ENCODE assay signal across 8 mouse cellular contexts in genomic region chr14:59440039-59440438, GRCm38 (mm10). TPM values are rescaled to one million over a fixed set of nuclear protein-coding genes. Genes with fewer than 3 reads are reported as not detected.
DNase-seq lines count a peak whose midpoint lies in the region; ATAC-seq and TF ChIP-seq lines count a peak whose summit lies in the region.

No protein-coding gene starts in this region.

- H3K27me3 ChIP-seq in hindbrain, embryonic 14.5 days (ENCODE audit: control insufficient read depth, insufficient read depth, low read length) = no peaks in the 10 kb centered on the region
- no peaks in the 10 kb centered on the region for H3K27me3 ChIP-seq in myocyte (ENCODE audit: control insufficient read depth, insufficient read depth, insufficient read length)

- 1% methylated on average over 7 of the region's 7 CpGs for WGBS in bone marrow, adult 2 months
- 14% methylated on average over 7 of the region's 7 CpGs for WGBS in hindbrain, embryonic 14.5 days

- H3K79me2 ChIP-seq in myocyte (ENCODE audit: control insufficient read depth, insufficient read depth) = peaks cover 5% of the 10 kb centered on the region

- H3K4me1 ChIP-seq in bone marrow, adult 2 months (ENCODE audit: control insufficient read depth, insufficient read depth, low read length) = peaks cover 1% of the 10 kb centered on the region; the same call in 1 of the 2 replicates
- H3K4me1 ChIP-seq in hindbrain, embryonic 14.5 days (replicated peaks; ENCODE audit: control insufficient read depth, insufficient read depth, low read length) = peaks cover 5% of the 10 kb centered on the region

- TF ChIP-seq POLR2A in bone marrow, adult 2 months (IDR thresholded peaks at IDR 0.05; ENCODE audit: borderline replicate concordance, control insufficient read depth, low read depth, low read length) = no peak
- TF ChIP-seq POLR2A in myocyte (IDR thresholded peaks at IDR 0.05; ENCODE audit: insufficient read length, low read depth) = no peak

- peak overlapping the region; percentile 62 for H3K9ac ChIP-seq in hindbrain, embryonic 14.5 days

- no peak for DNase-seq in layer of hippocampus, adult 2 months (ENCODE audit: low spot score in 2 of 2)
- DNase-seq in layer of hippocampus, postnatal 36 days = no peak
- DNase-seq in hindbrain, embryonic 14.5 days (ENCODE audit: low spot score) = peak; percentile 36
- no peak for DNase-seq in cerebellum, postnatal 4 days (ENCODE audit: low spot score in 2 of 2)

- H3K9me3 ChIP-seq in hindbrain, embryonic 14.5 days (ENCODE audit: control insufficient read depth, low read length) = no peaks in the 10 kb centered on the region

- H3K4me2 ChIP-seq in hindbrain, embryonic 14.5 days (replicated peaks) = peak overlapping the region; percentile 92
- H3K4me2 ChIP-seq in myocyte (ENCODE audit: low read depth) = peak overlapping the region; percentile 88

- no peak for ATAC-seq in hindbrain, embryonic 14.5 days (ENCODE audit: low FRiP score)
- ATAC-seq in activated CD4-positive, CD25-positive, alpha-beta regulatory T cell, adult 4 months = no peak
- ATAC-seq in inflammation-experienced regulatory T-cells, adult 6 months = no peak

- peak overlapping the region; percentile 88 for H3K4me3 ChIP-seq in layer of hippocampus, adult 2 months
- peak overlapping the region; percentile 85 for H3K4me3 ChIP-seq in bone marrow, adult 2 months (replicated peaks; ENCODE audit: control insufficient read depth, low read depth, low read length)
- peak overlapping the region; percentile 79 for H3K4me3 ChIP-seq in hindbrain, embryonic 14.5 days (replicated peaks; ENCODE audit: low read length)
- peak overlapping the region; percentile 88 for H3K4me3 ChIP-seq in myocyte

- peak overlapping the region; percentile 83 for H3K27ac ChIP-seq in layer of hippocampus, adult 2 months
- H3K27ac ChIP-seq in bone marrow, adult 2 months (ENCODE audit: control insufficient read depth, insufficient read depth, low read depth, low read length, poor library complexity) = no peak overlapping the region
- no peak overlapping the region for H3K27ac ChIP-seq in hindbrain, embryonic 14.5 days

- no peaks in the 10 kb centered on the region for H3K36me3 ChIP-seq in hindbrain, embryonic 14.5 days (replicated peaks; ENCODE audit: control insufficient read depth, insufficient read depth)
- H3K36me3 ChIP-seq in myocyte (ENCODE audit: control insufficient read depth, insufficient read depth) = no peaks in the 10 kb centered on the region

- peak overlapping the region; percentile 41 for H3ac ChIP-seq in myocyte (ENCODE audit: control insufficient read depth, insufficient read length)

- TF ChIP-seq CTCF in layer of hippocampus, adult 2 months (conservative IDR thresholded peaks at IDR 0.05) = no peak
- no peak for TF ChIP-seq CTCF in bone marrow, adult 2 months (IDR thresholded peaks at IDR 0.05; ENCODE audit: control insufficient read depth, insufficient read depth, low read length)

TF ChIP-seq in myocyte, 11 proteins besides CTCF, POLR2A, EP300 and RAD21:
- TF ChIP-seq USF1 (IDR thresholded peaks at IDR 0.05; ENCODE audit: low read depth) (no peak), MAX (IDR thresholded peaks at IDR 0.05; ENCODE audit: low read depth) (no peak), TCF3 (IDR thresholded peaks at IDR 0.05; ENCODE audit: insufficient read length, low read depth) (no peak), MYOD1 (IDR thresholded peaks at IDR 0.05; ENCODE audit: control insufficient read depth in 1 of 3, insufficient read length in 2 of 3, low read depth in 2 of 3) (no peak), E2F4 (IDR thresholded peaks at IDR 0.05; ENCODE audit: insufficient read depth) (no peak), CEBPB (IDR thresholded peaks at IDR 0.05; ENCODE audit: insufficient read depth, poor library complexity, severe bottlenecking) (no peak), SRF (IDR thresholded peaks at IDR 0.05; ENCODE audit: control insufficient read depth, insufficient read length, low read depth) (no peak), TCF12 (IDR thresholded peaks at IDR 0.05; ENCODE audit: insufficient read depth, poor library complexity, severe bottlenecking) (no peak), POLR2AphosphoS2 (IDR thresholded peaks at IDR 0.05; ENCODE audit: insufficient read length, low read depth) (no peak), MYOG (IDR thresholded peaks at IDR 0.05; ENCODE audit: control insufficient read depth in 1 of 3, insufficient read depth in 1 of 3, insufficient read length in 2 of 3, low read depth in 2 of 3) (no peak), REST (IDR thresholded peaks at IDR 0.05; ENCODE audit: insufficient read depth, insufficient read length) (no peak)

RNA-seq across cellular contexts. Expression of gene Setdb2, which starts 0.6 kb away (rescaled TPM):
- 1 to 10 TPM; 4.9 to 5.3 TPM for total RNA-seq in layer of hippocampus, adult 2 months (2021)
- total RNA-seq in layer of hippocampus, postnatal 36 days (2021) = 1 to 10 TPM; 5.3 to 7.2 TPM
- 7.2 and 8.6 TPM in 2 replicates for polyA plus RNA-seq in bone marrow, adult 2 months (2011; ENCODE audit: insufficient read depth, insufficient read length, low replicate concordance, missing spikeins)
- polyA plus RNA-seq in hindbrain, embryonic 14.5 days (2014; fragmentation: Nextera tagmentation; extraction: Ambion mirVana) = 6.3 and 8.9 TPM in 2 replicates
- 2.2 TPM for polyA plus RNA-seq in myocyte (2012; fragmentation: generic; extraction: Trizol)
- 10 to 100 TPM; 18.0 to 21.7 TPM for polyA plus RNA-seq in activated CD4-positive, CD25-positive, alpha-beta regulatory T cell, adult 4 months (2017; shearing (Covaris generic))
- polyA plus RNA-seq in inflammation-experienced regulatory T-cells, adult 6 months (2017; shearing (Covaris generic)) = 10 to 100 TPM; 11.1 to 23.4 (median 22.1) TPM

RNA-seq across cellular contexts. Expression of gene Cab39l, which starts 0.7 kb away (rescaled TPM):
- 10 to 100 TPM; 21.0 to 21.7 TPM for total RNA-seq in layer of hippocampus, adult 2 months (2021)
- total RNA-seq in layer of hippocampus, postnatal 36 days (2021) = 10 to 100 TPM; 19.2 to 24.5 TPM
- polyA plus RNA-seq in bone marrow, adult 2 months (2011; ENCODE audit: insufficient read depth, insufficient read length, low replicate concordance, missing spikeins) = 11.7 and 11.8 TPM in 2 replicates
- polyA plus RNA-seq in hindbrain, embryonic 14.5 days (2014; fragmentation: Nextera tagmentation; extraction: Ambion mirVana) = 32.2 and 33.4 TPM in 2 replicates
- 8.3 TPM for polyA plus RNA-seq in myocyte (2012; fragmentation: generic; extraction: Trizol)
- polyA plus RNA-seq in activated CD4-positive, CD25-positive, alpha-beta regulatory T cell, adult 4 months (2017; shearing (Covaris generic)) = 10 to 100 TPM; 70.3 to 84.5 TPM
- polyA plus RNA-seq in inflammation-experienced regulatory T-cells, adult 6 months (2017; shearing (Covaris generic)) = 10 to 100 TPM; 72.5 to 90.9 (median 88.9) TPM

RNA-seq across cellular contexts. Expression of gene Phf11c, which starts 44.9 kb away (rescaled TPM):
- under 1 TPM; 0.47 to 0.72 TPM for total RNA-seq in layer of hippocampus, adult 2 months (2021)
- total RNA-seq in layer of hippocampus, postnatal 36 days (2021) = under 1 TPM; 0.40 to 0.86 TPM
- 1.8 and 4.1 TPM in 2 replicates for polyA plus RNA-seq in bone marrow, adult 2 months (2011; ENCODE audit: insufficient read depth, insufficient read length, low replicate concordance, missing spikeins)
- polyA plus RNA-seq in hindbrain, embryonic 14.5 days (2014; fragmentation: Nextera tagmentation; extraction: Ambion mirVana) = 0.25 TPM in 2 replicates
- polyA plus RNA-seq in myocyte (2012; fragmentation: generic; extraction: Trizol) = 0.07 TPM
- 10 to 100 TPM; 23.7 to 27.1 TPM for polyA plus RNA-seq in activated CD4-positive, CD25-positive, alpha-beta regulatory T cell, adult 4 months (2017; shearing (Covaris generic))
- polyA plus RNA-seq in inflammation-experienced regulatory T-cells, adult 6 months (2017; shearing (Covaris generic)) = 10 to 100 TPM; 19.5 to 21.5 (median 19.9) TPM
